Mouse (Mus musculus): ENCODE measurements around the gene Kcnc4. TPM values are rescaled to one million over a fixed set of nuclear protein-coding genes. Genes with fewer than 3 reads are reported as not detected.
A peak's percentile ranks its signal among the peaks of the same experiment; 100 is the strongest.

The Kcnc4 gene
- total RNA-seq (2021), result 10 to 100 TPM; 14.4 to 14.8 TPM
- long read RNA-seq, experiment 1, partial matches to known transcripts, result 0 of 7 reads
- long read RNA-seq, experiment 1, other reads (novel, unspliced or antisense), result 4 of 7 reads
- long read RNA-seq, experiment 2, partial matches to known transcripts, result 1 of 13 reads
- long read RNA-seq, experiment 2, other reads (novel, unspliced or antisense), result 9 of 13 reads

- no peak for DNase-seq (ENCODE audit: low spot score in 2 of 2)
These were observed at the start of gene Kcnc4 for GRCm38 (mm10) chr3:107459196-107459772. Kcnc4 (minus strand) TSS chr3:107459552.

DNA sequence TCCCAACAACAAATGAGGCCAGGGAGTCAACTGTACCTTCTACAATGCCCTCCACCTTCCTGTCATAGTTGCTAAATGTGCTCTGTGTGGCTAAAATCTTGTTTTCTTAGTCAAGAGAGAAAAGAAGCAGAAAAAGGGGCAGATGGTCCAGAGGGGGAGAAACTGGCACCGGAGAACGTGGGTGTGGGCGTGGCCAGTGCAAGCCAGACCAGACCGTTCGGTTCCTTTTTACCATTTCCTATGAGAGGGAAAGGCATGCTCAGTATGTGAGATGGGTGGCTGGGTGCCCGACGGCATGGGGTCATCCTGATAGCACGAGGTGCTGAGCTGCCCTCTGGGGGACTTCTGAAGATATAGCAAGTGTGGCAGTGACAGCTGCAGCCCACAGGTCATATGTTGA lies 49.3 kb upstream of the Kcnc4 start:
- no peak for DNase-seq (ENCODE audit: low spot score in 2 of 2)

GRCm38 (mm10) chr3:107507966-107508365 lies 48.6 kb upstream of the Kcnc4 start:
- DNase-seq (ENCODE audit: low spot score in 2 of 2), result no peak

DNA sequence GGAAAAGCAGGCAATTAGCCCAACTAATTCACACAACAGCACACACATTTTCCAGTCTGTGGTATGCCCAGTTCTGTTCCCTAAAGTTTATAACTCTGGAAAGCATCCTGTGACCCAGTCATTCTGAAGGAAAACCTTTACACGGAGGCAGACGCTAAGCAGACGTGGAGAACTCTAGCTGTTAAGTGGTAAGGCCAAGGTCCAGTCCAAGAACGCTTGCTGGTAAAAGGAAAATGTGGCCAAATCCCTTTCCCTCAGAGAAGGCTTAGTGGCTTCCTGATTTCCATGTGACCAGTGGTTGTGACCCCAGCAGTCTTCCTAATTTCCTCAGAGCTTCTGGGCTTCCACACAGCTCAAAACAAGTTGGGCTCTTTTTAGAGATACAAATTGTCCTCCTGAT lies 47.2 kb upstream of the Kcnc4 start:
- DNase-seq (ENCODE audit: low spot score in 2 of 2), result no peak

DNA sequence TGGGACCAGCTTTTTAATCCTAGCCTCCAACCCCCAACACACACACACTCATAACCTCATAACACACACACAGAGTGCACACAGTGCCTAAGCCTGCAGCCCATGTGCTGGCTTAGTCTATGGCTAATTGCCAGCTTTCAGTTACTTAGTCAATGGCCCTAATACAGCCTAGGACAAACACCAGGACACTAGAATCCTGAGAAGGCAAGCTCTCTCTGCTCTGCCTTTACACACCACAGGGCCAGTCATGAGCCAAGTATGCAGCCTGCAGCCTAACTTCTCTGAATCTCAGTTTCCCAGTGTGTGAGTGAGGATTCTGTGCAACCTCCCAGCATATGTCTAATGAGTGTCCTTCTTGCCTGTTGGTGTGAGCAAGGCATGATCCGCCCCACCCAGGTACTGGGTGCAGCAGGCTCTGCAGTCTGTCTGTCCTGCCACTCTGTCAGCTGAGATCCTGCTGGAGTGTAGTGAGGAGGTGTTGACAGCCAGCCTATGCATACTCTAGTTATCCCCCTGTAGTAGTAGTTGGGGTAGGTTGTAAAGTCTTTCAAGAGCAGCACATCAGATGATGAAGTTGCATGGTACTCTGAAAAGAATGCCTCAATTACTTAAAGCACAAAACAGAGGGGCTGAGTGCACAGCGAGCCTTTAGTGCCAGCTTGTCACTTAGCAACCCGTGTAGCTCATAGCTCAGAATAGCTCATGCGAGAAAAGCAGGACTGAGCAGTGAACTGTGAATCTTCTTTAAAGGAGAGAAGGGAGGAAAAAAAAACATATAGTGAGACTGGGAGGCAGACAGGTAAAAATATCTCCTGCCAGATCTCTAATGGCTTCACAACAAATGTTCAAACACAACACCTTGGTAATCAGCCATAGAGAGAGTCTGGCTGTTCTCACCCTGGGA lies 46.4 kb upstream of the Kcnc4 start:
- no peak for DNase-seq (ENCODE audit: low spot score in 2 of 2)

DNA sequence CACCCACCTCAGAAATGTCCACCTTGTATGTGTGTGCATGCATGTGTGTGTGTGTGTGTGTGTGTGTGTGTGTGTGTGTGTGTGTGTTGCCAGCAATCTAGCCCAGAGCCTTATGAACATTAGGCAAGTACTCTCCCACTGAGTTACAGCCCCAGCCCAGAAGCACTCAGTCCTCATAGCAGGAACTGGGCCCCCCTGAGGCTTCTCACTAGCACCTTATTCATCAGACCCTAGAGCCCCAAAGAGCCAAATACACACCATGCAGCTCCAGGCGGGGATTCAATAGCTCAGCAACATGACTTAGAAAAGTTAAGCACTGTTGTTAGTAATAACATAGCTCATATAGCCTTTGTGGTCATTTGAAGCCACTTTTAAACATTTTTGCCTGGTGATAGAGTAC lies 45.2 kb upstream of the Kcnc4 start:
- no peak for DNase-seq (ENCODE audit: low spot score in 2 of 2)

DNA sequence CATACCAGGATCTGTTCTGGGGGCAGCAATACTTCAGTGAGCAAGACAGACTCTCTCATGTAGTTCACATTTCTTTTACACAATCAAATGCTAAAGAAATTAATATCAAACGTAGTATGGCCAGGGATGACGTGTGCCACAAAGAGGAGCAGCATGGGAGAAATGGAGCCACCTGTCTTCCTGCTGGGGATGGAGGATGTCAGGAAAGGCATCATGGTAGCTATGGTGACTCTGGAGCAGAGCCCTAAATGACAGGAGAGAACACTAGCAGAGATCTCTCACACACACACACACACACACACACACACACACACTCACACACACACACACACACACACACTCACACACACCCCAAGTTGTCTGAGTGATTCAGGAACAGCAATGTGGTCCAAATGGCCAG lies 44.4 kb upstream of the Kcnc4 start:
- no peak for DNase-seq (ENCODE audit: low spot score in 2 of 2)

DNA sequence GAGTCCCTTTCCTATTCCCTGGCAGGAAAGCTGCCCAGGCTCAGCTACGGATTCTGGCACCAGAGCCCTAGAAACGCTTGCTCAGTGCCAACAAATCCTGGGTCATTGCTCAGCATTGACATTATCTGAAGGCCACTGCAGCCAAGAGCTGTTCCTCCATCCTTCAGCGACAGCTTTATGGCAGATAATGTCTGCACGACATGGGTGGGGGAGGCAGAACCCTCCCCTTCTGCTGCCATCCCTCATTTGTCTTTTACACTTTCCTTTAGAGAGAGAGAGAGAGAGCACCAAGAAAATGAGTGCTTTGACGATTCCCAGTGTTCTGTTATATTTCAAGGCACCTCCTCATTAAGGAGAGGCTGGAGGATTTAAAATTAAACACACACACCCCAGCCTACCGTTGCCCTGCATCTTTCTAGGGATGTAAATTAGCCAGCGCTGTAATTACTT lies 42.4 kb upstream of the Kcnc4 start:
- no peak for DNase-seq (ENCODE audit: low spot score in 2 of 2)

- no peak for DNase-seq (ENCODE audit: low spot score in 2 of 2)
These were observed 40.9 kb upstream of the Kcnc4 start for GRCm38 (mm10) chr3:107500301-107500700.

- no peak for DNase-seq (ENCODE audit: low spot score in 2 of 2)
These were observed 36.9 kb upstream of the Kcnc4 start for GRCm38 (mm10) chr3:107496086-107496850.

- DNase-seq (ENCODE audit: low spot score in 2 of 2), result no peak
These were observed 36.2 kb upstream of the Kcnc4 start for GRCm38 (mm10) chr3:107495524-107495923.

- no peak for DNase-seq (ENCODE audit: low spot score in 2 of 2)
These were observed 32.1 kb upstream of the Kcnc4 start for GRCm38 (mm10) chr3:107491459-107491858.

- no peak for DNase-seq (ENCODE audit: low spot score in 2 of 2)
These were observed 29.3 kb upstream of the Kcnc4 start for GRCm38 (mm10) chr3:107488637-107489036.

GRCm38 (mm10) chr3:107483290-107483689 lies 23.9 kb upstream of the Kcnc4 start:
- DNase-seq (ENCODE audit: low spot score in 2 of 2), result no peak

DNA sequence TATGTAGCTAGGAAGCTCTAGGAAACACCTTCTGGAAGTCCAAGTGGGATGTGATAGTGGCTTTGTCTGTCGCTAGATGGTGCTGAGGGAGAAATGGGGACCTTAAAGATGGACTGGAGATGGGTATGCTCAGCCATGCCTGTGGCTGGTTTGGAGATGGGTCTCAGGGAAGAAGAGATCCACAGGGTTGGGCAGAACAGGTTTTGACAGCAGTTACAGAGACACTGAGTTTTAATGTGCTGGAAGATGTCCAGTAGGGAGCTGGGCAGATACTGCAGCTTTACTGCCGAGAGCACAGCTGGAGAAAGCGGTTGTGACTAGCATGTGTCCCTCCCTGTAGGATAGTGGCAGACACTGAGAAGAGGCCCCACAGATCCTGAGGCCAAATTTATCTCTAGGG lies 21.3 kb upstream of the Kcnc4 start:
- DNase-seq (ENCODE audit: low spot score in 2 of 2), result no peak

- DNase-seq (ENCODE audit: low spot score in 2 of 2), result peak in 1 of 2 experiments; percentile 23
These were observed 12.8 kb upstream of the Kcnc4 start for GRCm38 (mm10) chr3:107472198-107472597.

- no peak for DNase-seq (ENCODE audit: low spot score in 2 of 2)
These were observed 9.7 kb upstream of the Kcnc4 start for GRCm38 (mm10) chr3:107469059-107469458.

GRCm38 (mm10) chr3:107468106-107468505 lies 8.8 kb upstream of the Kcnc4 start:
- no peak for DNase-seq (ENCODE audit: low spot score in 2 of 2)

GRCm38 (mm10) chr3:107466577-107466976 lies 7.2 kb upstream of the Kcnc4 start:
- peak; percentile 48 to 58 for DNase-seq (ENCODE audit: low spot score in 2 of 2)

DNA sequence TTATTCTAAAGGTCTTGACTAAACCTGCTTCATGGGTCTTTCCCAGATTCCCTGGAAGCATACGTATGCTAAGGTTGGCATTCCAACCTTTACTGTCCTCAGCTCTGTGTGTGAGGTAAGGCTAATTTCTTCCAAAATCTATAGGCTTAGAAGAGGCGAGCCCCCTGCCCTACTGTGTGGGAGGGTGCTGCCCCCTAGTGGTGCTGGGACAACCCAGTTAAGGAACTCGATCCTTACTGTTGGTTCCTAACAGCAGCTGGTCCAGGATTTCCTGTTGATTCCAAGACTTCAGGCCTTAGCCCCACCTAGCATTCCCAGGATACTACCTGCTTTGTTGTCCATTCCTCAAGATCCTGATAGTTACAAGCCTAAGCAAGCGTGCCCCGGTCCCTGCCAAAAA lies 2.8 kb upstream of the Kcnc4 start:
- DNase-seq (ENCODE audit: low spot score in 2 of 2), result peak; percentile 51 to 52

- no peak for DNase-seq (ENCODE audit: low spot score in 2 of 2)
These were observed 550 bp upstream of the Kcnc4 start for GRCm38 (mm10) chr3:107459773-107460431.

All from adrenal gland, postnatal 4 days (tissue).